Mouse (Mus musculus) erythroblast, embryonic 14.5 days (primary cell): Measurements from ENCODE around the gene Cdc25b.

ENCODE experiments used
- GATA1 ChIP-seq: IDR thresholded peaks from 2 replicates; pipeline ENCODE4 v1.6.1; 2012; ENCODE audit warnings: low read length, inconsistent platforms, mixed read lengths
- TAL1 ChIP-seq: IDR thresholded peaks from 3 replicates; pipeline ENCODE4 v1.6.1; 2012; ENCODE audit warnings: low read length, inconsistent platforms, mixed read lengths

DNA sequence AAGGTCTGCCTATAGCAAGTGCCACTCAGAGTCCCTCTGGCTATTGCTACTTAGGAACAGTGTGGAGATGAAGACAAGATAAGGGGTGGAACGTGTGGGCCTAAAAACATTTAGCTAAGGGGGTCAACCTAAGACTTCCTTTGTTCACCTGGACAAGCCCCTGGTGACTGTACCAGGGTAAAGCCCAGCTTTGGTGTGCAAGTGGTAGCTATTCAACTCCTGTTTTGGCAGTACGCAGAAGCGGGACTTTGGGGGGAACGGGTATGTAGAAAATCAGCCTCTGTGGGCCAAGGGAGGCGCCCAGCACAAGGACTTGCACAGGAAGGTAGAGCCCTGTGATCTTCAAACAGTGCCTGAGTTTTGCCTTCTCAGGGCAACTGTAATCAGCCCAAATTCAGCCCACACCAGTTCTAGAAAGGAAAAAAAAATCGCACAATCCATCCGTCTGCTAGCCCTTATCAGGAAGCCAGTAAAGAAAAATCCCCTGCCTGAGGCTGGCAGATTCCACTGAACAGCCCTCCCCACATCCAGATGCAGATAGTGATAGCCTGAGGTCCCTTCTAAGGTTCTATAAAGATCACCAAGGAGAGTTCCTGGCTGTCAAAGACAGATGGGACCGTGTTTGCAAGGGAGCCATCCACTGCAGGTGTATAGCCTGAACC lies 18.9 kb downstream of the Cdc25b start:
- TF ChIP-seq GATA1 (peak; percentile 96), TAL1 (peak; percentile 96)
